In genomic region chr15:8659483-8659971, GRCm38 (mm10) we compare ENCODE assay signal across 9 mouse cellular contexts. TPM values are rescaled to one million over a fixed set of nuclear protein-coding genes. Genes with fewer than 3 reads are reported as not detected.
DNase-seq lines count a peak whose midpoint lies in the region; ATAC-seq and TF ChIP-seq lines count a peak whose summit lies in the region.
"Had no signal": no experiment of that assay in that cellular context is flagged by ENCODE, and none has a peak within 500 bp of the region (broad histone marks: within the 10 kb centered on the region; RNA-seq: fewer than 3 reads in every experiment).

No protein-coding gene starts in this region.

- no peak for DNase-seq in kidney, adult 11 months
- DNase-seq in embryo, embryonic 10 days (ENCODE audit: low spot score) = peak; percentile 80
- peak; percentile 61 for DNase-seq in forebrain, postnatal 0 days
- DNase-seq in adipocyte (ENCODE audit: low spot score) = no peak

- H3K27ac ChIP-seq in kidney, embryonic 14.5 days (ENCODE audit: low read depth, low read length) = peak overlapping the region; percentile 74
- H3K27ac ChIP-seq in forebrain, postnatal 0 days (ENCODE audit: low read depth, low read length) = peak overlapping the region; percentile 65
- H3K27ac ChIP-seq in midbrain, embryonic 12.5 days (replicated peaks) = peak overlapping the region; percentile 72

- ATAC-seq in kidney, embryonic 14.5 days (ENCODE audit: low FRiP score, low TSS enrichment) = peak; percentile 90
- ATAC-seq in forebrain, postnatal 0 days = peak; percentile 69
- peak; percentile 85 for ATAC-seq in midbrain, embryonic 12.5 days (ENCODE audit: low FRiP score, low read depth)
- ATAC-seq in megakaryocyte-erythroid progenitor cell, adult 5-6 weeks (replicated peaks; ENCODE audit: low FRiP score, low TSS enrichment, poor library complexity, severe bottlenecking) = no peak
- ATAC-seq in megakaryocyte, adult 5-6 weeks (ENCODE audit: poor library complexity, severe bottlenecking) = no peak
- ATAC-seq: Patski had no signal

- peaks cover 18% of the 10 kb centered on the region; the same call in 1 of the 2 replicates for H3K4me1 ChIP-seq in kidney, embryonic 14.5 days (ENCODE audit: control insufficient read depth, insufficient read depth, low read length)
- H3K4me1 ChIP-seq in forebrain, postnatal 0 days (ENCODE audit: insufficient read depth) = peaks cover 15% of the 10 kb centered on the region
- peaks cover 36% of the 10 kb centered on the region for H3K4me1 ChIP-seq in midbrain, embryonic 12.5 days

- peak overlapping the region; percentile 5; the same call in 1 of the 2 replicates for H3K4me2 ChIP-seq in kidney, embryonic 14.5 days (replicated peaks; ENCODE audit: low read depth, low read length)
- no peak overlapping the region for H3K4me2 ChIP-seq in forebrain, postnatal 0 days (ENCODE audit: low read depth)
- no peak overlapping the region; the same call in 1 of the 2 replicates for H3K4me2 ChIP-seq in midbrain, embryonic 12.5 days (replicated peaks)

- no peaks in the 10 kb centered on the region for H3K27me3 ChIP-seq in kidney, embryonic 14.5 days (ENCODE audit: control insufficient read depth, insufficient read depth, low read length)
- H3K27me3 ChIP-seq in forebrain, postnatal 0 days (ENCODE audit: insufficient read depth, low read length) = no peaks in the 10 kb centered on the region
- H3K27me3 ChIP-seq in midbrain, embryonic 12.5 days = no peaks in the 10 kb centered on the region
- H3K27me3 ChIP-seq: Patski had no signal

- no peak overlapping the region for H3K9ac ChIP-seq in kidney, embryonic 14.5 days (ENCODE audit: low read depth, low read length)
- no peak overlapping the region for H3K9ac ChIP-seq in forebrain, postnatal 0 days
- H3K9ac ChIP-seq in midbrain, embryonic 12.5 days (replicated peaks) = no peak overlapping the region

- H3K9me3 ChIP-seq in kidney, embryonic 14.5 days (ENCODE audit: control insufficient read depth, low read length) = no peaks in the 10 kb centered on the region
- no peaks in the 10 kb centered on the region for H3K9me3 ChIP-seq in forebrain, postnatal 0 days (ENCODE audit: low read length)
- H3K9me3 ChIP-seq in midbrain, embryonic 12.5 days = no peaks in the 10 kb centered on the region

- TF ChIP-seq CTCF in forebrain, postnatal 0 days (IDR thresholded peaks at IDR 0.05; ENCODE audit: low read depth) = no peak

- H3K4me3 ChIP-seq in kidney, embryonic 14.5 days (ENCODE audit: low read length) = no peak overlapping the region
- no peak overlapping the region for H3K4me3 ChIP-seq in forebrain, postnatal 0 days (ENCODE audit: low read depth, low read length)
- no peak overlapping the region for H3K4me3 ChIP-seq in midbrain, embryonic 12.5 days

- H3K36me3 ChIP-seq in kidney, embryonic 14.5 days (ENCODE audit: control insufficient read depth, insufficient read depth, low read length) = no peaks in the 10 kb centered on the region
- no peaks in the 10 kb centered on the region for H3K36me3 ChIP-seq in forebrain, postnatal 0 days (ENCODE audit: insufficient read depth)
- H3K36me3 ChIP-seq in midbrain, embryonic 12.5 days = no peaks in the 10 kb centered on the region

- WGBS in kidney, embryonic 14.5 days = 9% methylated on average over 8 of the region's 8 CpGs
- WGBS in forebrain, postnatal 0 days = 7% methylated on average over 8 of the region's 8 CpGs
- WGBS in midbrain, embryonic 12.5 days = 8% methylated on average over 8 of the region's 8 CpGs

RNA-seq across cellular contexts. Expression of gene Slc1a3, which starts 51.0 kb away (rescaled TPM):
- 14.7 and 16.8 TPM in 2 replicates for polyA plus RNA-seq in kidney, embryonic 14.5 days (2014; fragmentation: Nextera tagmentation; extraction: Ambion mirVana)
- 210 and 234 TPM in 2 replicates for total RNA-seq in forebrain, postnatal 0 days (2014; rRNA removed)
- 147 and 192 TPM in 2 replicates for polyA plus RNA-seq in forebrain, postnatal 0 days (2015; fragmentation: Nextera tagmentation; extraction: Ambion mirVana)
- 48.4 and 55.7 TPM in 2 replicates for polyA plus RNA-seq in midbrain, embryonic 12.5 days (2016; fragmentation: Nextera tagmentation; extraction: Ambion mirVana)
- total RNA-seq in megakaryocyte-erythroid progenitor cell, adult 5-6 weeks (2014; fragmentation: Nextera tagmentation) = 0.22 TPM in 1 of 2 replicates, not detected in the other
- 3.1 TPM in 1 of 2 replicates, not detected in the other for total RNA-seq in megakaryocyte-erythroid progenitor cell, adult 5-6 weeks (2017)
- 0.02 TPM in 1 of 2 replicates, not detected in the other for total RNA-seq in megakaryocyte, adult 5-6 weeks (2015)
- total RNA-seq in megakaryocyte, adult 5-6 weeks (2017) = 0.07 and 0.16 TPM in 2 replicates

Comparison
In these comparisons a context has a peak if more than half of its experiments do, and no peak if none do; other contexts are left out.
1. ATAC-seq: peak in kidney, embryonic 14.5 days (single experiment), forebrain, postnatal 0 days (single experiment) and midbrain, embryonic 12.5 days (single experiment); none in megakaryocyte-erythroid progenitor cell, adult 5-6 weeks (single experiment) and megakaryocyte, adult 5-6 weeks (single experiment).
2. DNase-seq: peak in embryo, embryonic 10 days (single experiment) and forebrain, postnatal 0 days (single experiment); none in kidney, adult 11 months (single experiment) and adipocyte (single experiment).
3. RNA of gene Slc1a3, which starts 51.0 kb away (total RNA-seq): 210 to 234 TPM in forebrain, postnatal 0 days; 0.22 to 3.1 TPM in megakaryocyte-erythroid progenitor cell, adult 5-6 weeks and 0.02 to 0.16 TPM in megakaryocyte, adult 5-6 weeks; every median in the first group is over 10 times any median in the second.
4. Peak in every context shown above with its lines, with median percentiles within 50 percentile points of each other: H3K27ac ChIP-seq.